In the genomic region with DNA sequence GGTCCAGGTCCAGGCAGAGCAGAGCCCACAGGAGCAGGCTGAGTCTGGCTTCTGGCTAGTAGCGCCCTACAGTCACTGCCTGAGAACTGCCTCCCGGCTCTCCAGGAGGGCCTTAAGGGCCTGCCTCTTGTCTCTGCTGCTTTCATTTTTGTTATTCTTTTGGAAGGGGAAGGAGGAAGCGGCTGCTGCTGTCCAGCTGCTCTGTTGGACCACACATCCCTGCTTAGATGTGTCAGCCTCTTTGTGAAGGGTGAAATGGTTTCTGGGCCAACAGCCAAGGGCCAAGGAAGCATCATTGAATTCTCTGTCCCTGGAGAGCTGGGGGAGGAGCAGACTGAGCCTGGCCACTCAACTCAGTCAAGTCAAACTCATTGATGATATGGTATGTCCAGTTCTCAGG, we compare ENCODE assay signal across 9 mouse cellular contexts. TPM values are rescaled to one million over a fixed set of nuclear protein-coding genes. Genes with fewer than 3 reads are reported as not detected.
DNase-seq lines count a peak whose midpoint lies in the region; ATAC-seq and TF ChIP-seq lines count a peak whose summit lies in the region.
"Had no signal": no experiment of that assay in that cellular context is flagged by ENCODE, and none has a peak within 500 bp of the region (broad histone marks: within the 10 kb centered on the region; RNA-seq: fewer than 3 reads in every experiment).

No protein-coding gene starts in this region.

- no peak for TF ChIP-seq EP300 in stomach, postnatal 0 days (optimal IDR thresholded peaks at IDR 0.05)

- 27% methylated on average over 3 of the region's 3 CpGs for WGBS in midbrain, postnatal 0 days
- 67% methylated on average over 3 of the region's 3 CpGs for WGBS in midbrain, embryonic 10.5 days
- WGBS in kidney, embryonic 16.5 days: 18% methylated on average over 3 of the region's 3 CpGs
- 36% methylated on average over 3 of the region's 3 CpGs for WGBS in stomach, postnatal 0 days

- peak; percentile 68 for ATAC-seq in midbrain, postnatal 0 days (ENCODE audit: low FRiP score)
- peak; percentile 17; the same call in 1 of the 2 replicates for ATAC-seq in granulocyte monocyte progenitor cell, adult 5-6 weeks (replicated peaks; ENCODE audit: poor library complexity, severe bottlenecking)
- ATAC-seq in kidney, embryonic 16.5 days (ENCODE audit: low FRiP score, low TSS enrichment): peak; percentile 36
- peak; percentile 41; the same call in 1 of the 2 replicates for ATAC-seq in stomach, postnatal 0 days (ENCODE audit: low FRiP score, low TSS enrichment)

- H3K36me3 ChIP-seq in midbrain, postnatal 0 days (ENCODE audit: insufficient read depth, low read length): no peaks in the 10 kb centered on the region
- no peaks in the 10 kb centered on the region for H3K36me3 ChIP-seq in midbrain, embryonic 10.5 days
- H3K36me3 ChIP-seq in kidney, embryonic 16.5 days (ENCODE audit: insufficient read depth, low read length): no peaks in the 10 kb centered on the region
- H3K36me3 ChIP-seq in stomach, postnatal 0 days (ENCODE audit: control insufficient read depth, insufficient read depth, low read length): no peaks in the 10 kb centered on the region

- TF ChIP-seq CTCF in midbrain, postnatal 0 days (IDR thresholded peaks at IDR 0.05): no peak
- TF ChIP-seq CTCF in stomach, postnatal 0 days (IDR thresholded peaks at IDR 0.05; ENCODE audit: low read depth): no peak

- no peaks in the 10 kb centered on the region; the same call in 1 of the 2 replicates for H3K27me3 ChIP-seq in midbrain, postnatal 0 days (ENCODE audit: insufficient read depth, low read length)
- H3K27me3 ChIP-seq in midbrain, embryonic 10.5 days (ENCODE audit: low read depth, poor library complexity, severe bottlenecking): peaks cover 16% of the 10 kb centered on the region
- no peaks in the 10 kb centered on the region for H3K27me3 ChIP-seq in kidney, embryonic 16.5 days (ENCODE audit: insufficient read depth, low read length)
- no peaks in the 10 kb centered on the region for H3K27me3 ChIP-seq in stomach, postnatal 0 days (ENCODE audit: control insufficient read depth, insufficient read depth, low read length)

- H3K27ac ChIP-seq in midbrain, postnatal 0 days (ENCODE audit: low read depth, low read length): no peak overlapping the region; the same call in 1 of the 2 replicates
- H3K27ac ChIP-seq in midbrain, embryonic 10.5 days (replicated peaks): no peak overlapping the region
- H3K27ac ChIP-seq in kidney, embryonic 16.5 days (ENCODE audit: low read length): peak overlapping the region; percentile 83
- H3K27ac ChIP-seq in stomach, postnatal 0 days (replicated peaks): peak overlapping the region; percentile 58; the same call in 1 of the 2 replicates
- H3K27ac ChIP-seq: liver, embryonic 14.5 days had no signal

- no peaks in the 10 kb centered on the region for H3K9me3 ChIP-seq in midbrain, postnatal 0 days (ENCODE audit: low read length)
- no peaks in the 10 kb centered on the region for H3K9me3 ChIP-seq in midbrain, embryonic 10.5 days (replicated peaks)
- H3K9me3 ChIP-seq in kidney, embryonic 16.5 days (ENCODE audit: low read length): no peaks in the 10 kb centered on the region
- no peaks in the 10 kb centered on the region for H3K9me3 ChIP-seq in stomach, postnatal 0 days (ENCODE audit: control insufficient read depth, low read length)

- no peak overlapping the region for H3K4me3 ChIP-seq in midbrain, postnatal 0 days (ENCODE audit: low read depth, low read length)
- no peak overlapping the region for H3K4me3 ChIP-seq in midbrain, embryonic 10.5 days
- no peak overlapping the region for H3K4me3 ChIP-seq in kidney, embryonic 16.5 days (ENCODE audit: low read length)
- H3K4me3 ChIP-seq in stomach, postnatal 0 days (ENCODE audit: low read depth, low read length): no peak overlapping the region

- H3K4me2 ChIP-seq in midbrain, postnatal 0 days (ENCODE audit: low read depth, low read length, poor library complexity, severe bottlenecking): no peak overlapping the region
- peak overlapping the region; percentile 20; the same call in 1 of the 2 replicates for H3K4me2 ChIP-seq in kidney, embryonic 16.5 days (replicated peaks; ENCODE audit: low read depth, low read length)
- 0 out of 2 replicates have a peak overlapping the region, but pooled peaks have one; percentile 5 for H3K4me2 ChIP-seq in stomach, postnatal 0 days (replicated peaks; ENCODE audit: low read depth)

- DNase-seq in cerebellum, postnatal 10 days: peak; percentile 80 to 85
- no peak for DNase-seq in cerebellum, adult 11 months
- peak; percentile 92 for DNase-seq in midbrain, postnatal 0 days (ENCODE audit: low spot score)
- no peak for DNase-seq in midbrain, embryonic 10.5 days (ENCODE audit: low spot score)
- no peak for DNase-seq in stomach, postnatal 0 days (ENCODE audit: low spot score)
- DNase-seq in embryo, embryonic 10 days (ENCODE audit: low spot score): no peak

- no peak overlapping the region for H3K9ac ChIP-seq in midbrain, postnatal 0 days (replicated peaks; ENCODE audit: low read length, poor library complexity, severe bottlenecking)
- H3K9ac ChIP-seq in kidney, embryonic 16.5 days (replicated peaks; ENCODE audit: low read length): no peak overlapping the region
- H3K9ac ChIP-seq in stomach, postnatal 0 days (ENCODE audit: low read length): no peak overlapping the region
- H3K9ac ChIP-seq: liver, embryonic 14.5 days had no signal

- H3K4me1 ChIP-seq in midbrain, postnatal 0 days (ENCODE audit: insufficient read depth, low read length): no peaks in the 10 kb centered on the region
- H3K4me1 ChIP-seq in midbrain, embryonic 10.5 days: peaks cover 16% of the 10 kb centered on the region
- peaks cover 55% of the 10 kb centered on the region for H3K4me1 ChIP-seq in kidney, embryonic 16.5 days (ENCODE audit: insufficient read depth, low read length)
- H3K4me1 ChIP-seq in stomach, postnatal 0 days (replicated peaks; ENCODE audit: control insufficient read depth, insufficient read depth): peaks cover 11% of the 10 kb centered on the region

RNA-seq across cellular contexts. Expression of a gene that starts 7.3 kb away (rescaled TPM):
- 3.2 TPM in 2 replicates for total RNA-seq in midbrain, postnatal 0 days (2014; rRNA removed)
- 2.7 and 3.8 TPM in 2 replicates for polyA plus RNA-seq in midbrain, postnatal 0 days (2015; fragmentation: Nextera tagmentation; extraction: Ambion mirVana)
- polyA plus RNA-seq in midbrain, embryonic 10.5 days (2016; fragmentation: Nextera tagmentation; extraction: Ambion mirVana): 0.96 and 1.6 TPM in 2 replicates
- 1.1 and 2.2 TPM in 2 replicates for total RNA-seq in granulocyte monocyte progenitor cell, adult 5-6 weeks (2014; fragmentation: Nextera tagmentation)
- total RNA-seq in granulocyte monocyte progenitor cell, adult 5-6 weeks (2017): 0.69 TPM in 1 of 2 replicates, not detected in the other
- 12.3 and 14.9 TPM in 2 replicates for polyA plus RNA-seq in kidney, embryonic 16.5 days (2015; fragmentation: Nextera tagmentation; extraction: Ambion mirVana)
- polyA plus RNA-seq in stomach, postnatal 0 days (2015; fragmentation: Nextera tagmentation; extraction: Ambion mirVana): 13.2 and 15.6 TPM in 2 replicates

RNA-seq across cellular contexts. Expression of a gene that starts 41.3 kb away (rescaled TPM):
- 99.8 and 144 TPM in 2 replicates for total RNA-seq in midbrain, postnatal 0 days (2014; rRNA removed)
- 35.1 and 36.6 TPM in 2 replicates for polyA plus RNA-seq in midbrain, postnatal 0 days (2015; fragmentation: Nextera tagmentation; extraction: Ambion mirVana)
- polyA plus RNA-seq in midbrain, embryonic 10.5 days (2016; fragmentation: Nextera tagmentation; extraction: Ambion mirVana): 28.3 and 35.0 TPM in 2 replicates
- 115 and 135 TPM in 2 replicates for total RNA-seq in granulocyte monocyte progenitor cell, adult 5-6 weeks (2014; fragmentation: Nextera tagmentation)
- total RNA-seq in granulocyte monocyte progenitor cell, adult 5-6 weeks (2017): 75.7 and 89.4 TPM in 2 replicates
- 52.0 and 52.1 TPM in 2 replicates for polyA plus RNA-seq in kidney, embryonic 16.5 days (2015; fragmentation: Nextera tagmentation; extraction: Ambion mirVana)
- polyA plus RNA-seq in stomach, postnatal 0 days (2015; fragmentation: Nextera tagmentation; extraction: Ambion mirVana): 18.6 and 23.2 TPM in 2 replicates

Comparison
In these comparisons a context has a peak if more than half of its experiments do, and no peak if none do; other contexts are left out.
1. DNase-seq: peak in cerebellum, postnatal 10 days (2 of 2) and midbrain, postnatal 0 days (single experiment); none in cerebellum, adult 11 months (single experiment), midbrain, embryonic 10.5 days (single experiment), stomach, postnatal 0 days (single experiment) and embryo, embryonic 10 days (single experiment).
2. ATAC-seq: peak in every context shown above with its lines; median percentile 68 in midbrain, postnatal 0 days; 41 in stomach, postnatal 0 days; 36 in kidney, embryonic 16.5 days; 17 in granulocyte monocyte progenitor cell, adult 5-6 weeks.
3. H3K27ac ChIP-seq: peak in kidney, embryonic 16.5 days (single experiment) and stomach, postnatal 0 days (single experiment); none in midbrain, postnatal 0 days (single experiment) and midbrain, embryonic 10.5 days (single experiment).